Mouse (Mus musculus) hindbrain, embryonic 11.5 days (tissue): Measurements from ENCODE around the gene Hap1. TPM values are rescaled to one million over a fixed set of nuclear protein-coding genes. Genes with fewer than 3 reads are reported as not detected.
A peak's percentile ranks its signal among the peaks of the same experiment; 100 is the strongest.
"Not testable (repeated sequence)": the region's sequence is repeated elsewhere in the genome, so short reads cannot be mapped to it uniquely, and the experiment has no call there.

Source experiments
- ATAC-seq: fragments of 200-750 bp; cut with Nextera tagmentation; 2 replicates; pipeline ENCODE4 v1.8.0; 2017; ENCODE audit warnings: mild to moderate bottlenecking, moderate TSS enrichment, moderate library complexity; ENCODE audit not compliant: low FRiP score
- DNase-seq: peaks from one replicate; pipeline ENCODE4 v3.0.0-alpha.2; 2015; ENCODE audit warnings: low spot score
- H3K27ac ChIP-seq: fragments of 300-500 bp; sonication (generic); 2 replicates; pipeline ENCODE4 v1.5.1; 2014; ENCODE audit warnings: mild to moderate bottlenecking, low read depth, low read length
- H3K27me3 ChIP-seq: fragments of 300-500 bp; sonication (generic); 2 replicates; pipeline ENCODE4 v1.6.1; 2014; ENCODE audit warnings: mild to moderate bottlenecking, low read length, moderate library complexity, mixed read lengths; ENCODE audit not compliant: control insufficient read depth, insufficient read depth
- H3K36me3 ChIP-seq: fragments of 300-500 bp; sonication (generic); 2 replicates; pipeline ENCODE4 v1.6.1; 2014; ENCODE audit warnings: mild to moderate bottlenecking, low read length, moderate library complexity, mixed read lengths; ENCODE audit not compliant: control insufficient read depth, insufficient read depth
- H3K4me1 ChIP-seq: fragments of 300-500 bp; sonication (generic); replicated peaks from 2 replicates; pipeline ENCODE4 v1.6.1; 2014; ENCODE audit warnings: low read length, mixed read lengths; ENCODE audit not compliant: control insufficient read depth, insufficient read depth
- H3K4me2 ChIP-seq: fragments of 300-500 bp; sonication (generic); replicated peaks from 2 replicates; pipeline ENCODE4 v1.6.1; 2014; ENCODE audit warnings: mild to moderate bottlenecking, low read depth, low read length
- H3K4me3 ChIP-seq: fragments of 300-500 bp; sonication (generic); 2 replicates; pipeline ENCODE4 v1.5.1; 2014; ENCODE audit warnings: low read depth, low read length
- H3K9ac ChIP-seq: fragments of 300-500 bp; sonication (generic); 2 replicates; pipeline ENCODE4 v1.6.1; 2014; ENCODE audit warnings: low read depth, low read length
- H3K9me3 ChIP-seq: fragments of 300-500 bp; sonication (generic); 2 replicates; pipeline ENCODE4 v1.6.1; 2016; ENCODE audit warnings: low read length; ENCODE audit not compliant: control insufficient read depth
- WGBS: fragments of 180-500 bp; shearing (Covaris S2); extraction: QIAGEN DNeasy Blood & Tissue Kit; methylation state at CpG from one replicate; pipeline ENCODE4 v1.1.7; 2014; 5-methylcytosine and 5-hydroxymethylcytosine counted together
- polyA plus RNA-seq: library from polyadenylated mRNA; unstranded; fragments of >200 nt; fragmentation: Nextera tagmentation; extraction: Ambion mirVana; gene quantifications from 2 replicates; pipeline ENCODE4 v1.2.1, GENCODE M21; 2014

The Hap1 gene
- polyA plus RNA-seq, 1 experiment from 2014 or later = 12.0 TPM

DNA sequence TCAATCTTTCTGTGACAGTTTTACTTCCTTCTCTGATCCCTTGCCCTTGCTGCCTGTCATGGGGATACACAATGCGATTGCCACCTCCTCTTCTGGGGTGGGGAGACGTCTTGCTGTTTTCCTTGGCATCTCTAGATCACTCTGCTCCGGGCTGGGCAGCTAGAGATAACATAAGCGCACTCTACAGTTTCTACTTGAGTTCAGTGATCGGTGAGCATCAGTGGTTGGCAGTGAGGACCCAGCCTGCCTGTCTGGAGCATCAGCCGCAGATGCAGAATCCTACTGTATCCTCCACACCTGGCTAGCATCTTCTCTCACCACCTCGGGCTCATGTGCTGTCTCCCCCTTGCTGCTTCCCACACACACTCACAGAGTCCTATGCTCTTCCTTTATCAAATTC, 13.2 kb upstream of the Hap1 start:
- 82% methylated on average over 7 of the region's 7 CpGs for WGBS
- Histone ChIP-seq H3K4me1 (no peaks in the 10 kb centered on the region), H3K27me3 (no peaks in the 10 kb centered on the region), H3K36me3 (no peaks in the 10 kb centered on the region), H3K27ac (no peak overlapping the region), H3K4me3 (no peak overlapping the region), H3K4me2 (no peak overlapping the region), H3K9me3 (no peaks in the 10 kb centered on the region), H3K9ac (no peak overlapping the region)
- DNase-seq (no peak), ATAC-seq (no peak)

DNA sequence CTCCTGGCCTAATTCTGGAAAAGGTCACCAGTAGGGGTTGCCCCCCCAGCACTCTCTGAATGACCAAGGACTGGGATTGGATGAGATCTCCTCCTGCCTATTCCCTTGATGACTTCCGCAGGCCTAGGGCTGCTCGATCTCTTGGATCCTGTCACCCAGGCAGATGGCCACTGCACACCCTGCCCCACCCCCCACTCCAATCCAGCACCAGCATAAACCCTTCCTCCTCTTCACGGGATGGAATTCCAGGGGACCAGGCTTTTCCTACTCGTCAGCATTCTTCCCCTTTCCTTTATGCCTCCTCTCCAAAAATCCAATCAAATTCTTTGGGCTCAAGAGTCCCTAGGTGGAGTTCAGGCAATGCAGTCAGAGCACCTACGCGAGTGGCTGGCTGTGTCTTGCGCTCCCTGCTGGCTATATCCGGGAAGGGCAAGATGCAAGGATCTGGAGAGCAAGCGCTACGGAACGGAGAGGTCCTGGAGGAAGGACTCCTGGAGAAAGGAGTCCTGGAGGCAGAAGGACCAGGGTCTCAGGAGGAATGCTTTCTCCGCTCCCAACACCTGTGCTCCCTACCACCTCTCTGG, 7.1 kb upstream of the Hap1 start:
- peak; percentile 49 for ATAC-seq

DNA sequence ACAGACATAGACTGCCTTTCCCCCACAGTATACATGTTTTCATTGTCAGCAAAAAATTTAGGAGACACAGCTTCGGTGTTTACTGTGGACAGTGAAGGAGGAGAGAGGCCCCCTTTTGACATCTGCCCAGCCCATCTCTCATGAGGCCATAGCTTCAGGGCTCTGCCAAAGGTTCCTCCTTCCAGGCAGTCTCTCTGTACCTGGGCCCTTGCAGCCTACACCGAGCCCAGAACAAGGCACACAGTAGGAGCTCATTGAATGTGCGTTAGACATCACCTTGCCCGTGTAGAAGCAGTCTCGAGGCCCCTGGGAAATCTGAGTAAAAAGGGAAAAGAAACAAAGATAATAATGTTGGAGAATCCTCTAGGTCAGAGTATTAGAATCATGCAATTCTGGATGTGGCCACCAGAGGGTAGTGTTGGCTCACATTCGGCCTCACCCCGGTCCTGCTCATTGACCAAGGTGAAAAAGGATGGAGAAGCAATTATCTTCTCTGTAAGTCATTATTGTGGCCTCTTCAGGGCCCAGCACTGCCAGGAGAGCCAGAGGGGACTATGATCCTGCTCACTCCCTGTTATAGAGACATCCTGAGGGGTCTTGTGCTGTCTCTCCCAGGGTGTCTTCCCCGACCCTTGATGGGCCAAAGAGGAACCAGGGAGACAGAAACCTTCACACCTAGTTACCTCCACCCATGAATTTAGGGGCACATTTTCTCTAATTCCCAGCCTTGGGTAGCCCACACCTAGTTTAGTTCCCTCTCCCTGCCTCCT, 6.5 kb upstream of the Hap1 start:
- ATAC-seq (peak; percentile 56), DNase-seq (peak; percentile 89)
- no peaks in the 10 kb centered on the region for H3K9me3 ChIP-seq
- 0 out of 2 replicates have a peak, but pooled peaks cover 5% of the 10 kb centered on the region for H3K27me3 ChIP-seq
- no peaks in the 10 kb centered on the region for H3K36me3 ChIP-seq
- no peak overlapping the region for H3K9ac ChIP-seq
- H3K4me2 ChIP-seq = no peak overlapping the region
- WGBS = 13% methylated on average over 8 of the region's 8 CpGs
- H3K4me3 ChIP-seq = no peak overlapping the region
- no peaks in the 10 kb centered on the region for H3K4me1 ChIP-seq
- H3K27ac ChIP-seq = no peak overlapping the region

More for the DNA sequence above, 7.1 kb upstream of the Hap1 start:
- Histone ChIP-seq H3K27ac (no peak overlapping the region), H3K4me1 (no peaks in the 10 kb centered on the region), H3K36me3 (no peaks in the 10 kb centered on the region), H3K4me3 (no peak overlapping the region), H3K9ac (no peak overlapping the region), H3K27me3 (0 out of 2 replicates have a peak, but pooled peaks cover 2% of the 10 kb centered on the region), H3K9me3 (no peaks in the 10 kb centered on the region), H3K4me2 (no peak overlapping the region)
- peak; percentile 78 for DNase-seq
- WGBS = 22% methylated on average over 12 of the region's 12 CpGs

DNA sequence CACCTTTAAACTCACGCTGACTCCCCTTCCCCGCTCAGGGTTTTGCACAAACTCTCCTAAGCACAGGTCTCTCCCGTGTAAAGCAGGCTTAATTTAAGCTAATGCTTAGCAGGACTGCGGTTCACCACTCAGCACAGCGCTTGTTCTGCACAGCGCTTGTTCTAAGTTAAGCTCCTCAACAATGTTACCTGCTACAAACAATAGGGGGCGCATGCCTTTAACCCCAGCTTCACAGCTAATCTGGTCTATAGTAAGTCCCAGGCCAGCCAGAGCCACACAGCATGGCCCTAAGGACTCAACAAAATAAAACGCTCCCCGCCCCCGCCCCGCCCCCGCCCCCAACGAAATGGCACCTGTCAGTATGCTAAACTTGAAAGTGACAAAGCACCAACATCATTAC, 5.1 kb upstream of the Hap1 start:
- H3K9ac ChIP-seq, H3K9me3 ChIP-seq, H3K4me2 ChIP-seq, ATAC-seq, H3K27ac ChIP-seq, H3K4me3 ChIP-seq, H3K36me3 ChIP-seq, DNase-seq, H3K4me1 ChIP-seq: not testable (repeated sequence)
- peaks cover 11% of the 10 kb centered on the region; the same call in 1 of the 2 replicates for H3K27me3 ChIP-seq
- WGBS = no CpG with 5 or more reads among the region's 13 CpGs

DNA sequence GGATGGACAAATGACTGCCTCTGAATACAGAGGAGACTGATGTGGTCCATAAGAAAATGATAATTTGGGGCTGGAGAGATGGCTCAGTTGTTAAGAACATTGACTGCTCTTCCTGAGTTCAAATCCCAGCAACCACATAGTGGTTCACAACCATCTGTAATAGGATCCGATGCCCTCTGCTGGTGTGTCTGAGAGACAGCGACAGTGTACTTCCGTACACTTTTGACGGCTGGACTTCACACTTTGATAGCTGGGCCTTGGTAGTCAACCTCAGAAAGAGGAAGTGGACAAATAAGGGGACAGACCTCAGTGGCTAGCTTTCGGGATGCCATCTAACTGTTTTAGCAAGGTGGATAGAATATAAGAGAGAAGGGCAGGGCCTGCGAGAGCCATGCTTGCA, 4.2 kb upstream of the Hap1 start:
- H3K4me2 ChIP-seq = no peak overlapping the region
- no peak for ATAC-seq
- no peaks in the 10 kb centered on the region; the same call in 1 of the 2 replicates for H3K4me1 ChIP-seq
- no peak overlapping the region for H3K4me3 ChIP-seq
- H3K27ac ChIP-seq = no peak overlapping the region
- H3K27me3 ChIP-seq = peaks cover 13% of the 10 kb centered on the region; the same call in 1 of the 2 replicates
- H3K36me3 ChIP-seq = no peaks in the 10 kb centered on the region
- no peak overlapping the region for H3K9ac ChIP-seq
- 86% methylated on average over 6 of the region's 6 CpGs for WGBS
- no peak for DNase-seq
- no peaks in the 10 kb centered on the region for H3K9me3 ChIP-seq

DNA sequence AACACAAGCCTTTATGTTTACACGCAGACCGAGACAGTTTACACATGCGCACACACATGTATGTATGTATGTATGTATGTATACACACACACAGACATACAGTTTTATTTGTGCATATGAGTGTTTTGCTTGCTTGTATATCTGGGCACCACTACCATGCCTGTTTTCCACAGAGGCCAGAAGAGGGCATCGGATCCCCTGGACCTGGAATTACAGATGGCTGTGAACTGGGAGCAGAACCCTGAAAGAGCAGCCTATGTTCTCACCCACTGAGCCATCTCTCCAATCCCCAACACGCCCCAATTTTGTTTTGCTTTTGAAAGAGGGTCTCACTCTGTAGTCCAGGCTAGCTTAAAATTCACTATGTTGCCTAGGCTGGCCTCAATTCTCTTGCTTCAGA, 1.5 kb upstream of the Hap1 start:
- Histone ChIP-seq H3K4me2 (no peak overlapping the region), H3K9me3 (no peaks in the 10 kb centered on the region), H3K9ac (no peak overlapping the region), H3K36me3 (no peaks in the 10 kb centered on the region), H3K27ac (no peak overlapping the region), H3K4me1 (no peaks in the 10 kb centered on the region; the same call in 1 of the 2 replicates), H3K27me3 (peaks cover 18% of the 10 kb centered on the region; the same call in 1 of the 2 replicates), H3K4me3 (no peak overlapping the region)
- ATAC-seq (no peak), DNase-seq (no peak)
- WGBS = 61% methylated on average over 5 of the region's 5 CpGs

DNA sequence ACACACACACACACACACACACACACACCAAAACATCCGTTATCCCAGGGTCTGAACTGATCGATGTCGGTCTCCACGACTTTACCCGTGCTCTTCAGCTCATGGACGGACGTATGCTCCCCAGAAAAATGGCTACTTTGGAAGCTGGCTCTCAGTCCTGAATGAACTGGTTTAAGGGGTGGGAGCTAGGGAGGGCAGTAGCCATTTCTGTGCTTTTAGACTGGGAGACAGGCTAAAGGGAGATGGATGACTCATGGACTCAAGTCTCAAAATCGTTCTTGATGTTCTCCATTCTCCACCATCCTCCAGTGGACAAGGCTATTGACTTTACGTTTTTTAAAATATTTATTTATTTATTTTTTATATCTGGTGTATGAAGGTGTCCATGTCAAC, 887 bp upstream of the Hap1 start:
- no peaks in the 10 kb centered on the region; the same call in 1 of the 2 replicates for H3K4me1 ChIP-seq
- no peak for ATAC-seq
- DNase-seq = peak; percentile 35
- peak overlapping the region; percentile 98 for H3K4me2 ChIP-seq
- peaks cover 18% of the 10 kb centered on the region; the same call in 1 of the 2 replicates for H3K27me3 ChIP-seq
- 17% methylated on average over 9 of the region's 9 CpGs for WGBS
- peak overlapping the region; percentile 11; the same call in 1 of the 2 replicates for H3K9ac ChIP-seq
- no peaks in the 10 kb centered on the region for H3K9me3 ChIP-seq
- H3K27ac ChIP-seq = no peak overlapping the region
- H3K4me3 ChIP-seq = peak overlapping the region; percentile 79
- H3K36me3 ChIP-seq = no peaks in the 10 kb centered on the region

DNA sequence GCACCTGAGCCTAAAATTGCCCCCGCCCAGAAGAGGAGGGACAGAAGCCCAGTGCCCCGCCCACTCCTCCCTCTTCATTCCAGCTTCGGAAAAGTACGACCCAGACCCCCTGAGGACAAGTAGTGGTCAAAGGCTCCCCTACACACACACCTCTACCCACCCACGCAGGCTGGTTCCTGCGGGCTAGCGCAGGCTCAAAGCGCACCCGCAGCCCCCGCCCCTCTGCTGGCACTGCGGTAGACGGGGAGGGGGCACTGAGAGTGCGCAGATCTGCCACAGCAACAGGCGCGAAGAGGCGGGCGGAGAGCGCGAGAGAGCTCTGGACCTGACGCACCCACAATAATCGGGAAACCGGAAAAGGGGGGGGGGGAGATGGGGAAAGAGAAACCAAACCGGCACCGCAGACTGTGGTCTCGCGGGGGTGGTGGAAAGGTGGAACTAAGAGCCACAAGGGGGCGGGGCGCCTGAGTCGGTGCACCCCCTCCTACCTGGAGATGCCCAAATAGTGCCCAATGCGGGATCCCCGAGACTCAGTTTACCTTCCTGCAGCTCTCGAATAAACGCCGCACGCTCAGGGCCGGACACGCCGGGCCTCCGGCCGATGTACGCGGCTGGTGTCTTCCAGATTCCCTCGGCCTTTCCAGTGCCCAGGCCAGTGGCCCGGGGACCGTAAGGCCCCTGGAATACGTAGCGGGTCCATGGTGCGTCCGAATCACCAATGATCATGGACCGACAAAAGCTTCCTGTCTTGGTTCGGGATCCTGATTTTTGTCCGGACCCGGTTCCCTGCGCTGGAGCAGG, 577 bp downstream of the Hap1 start:
- Histone ChIP-seq H3K9ac (peak overlapping the region; percentile 71), H3K27ac (no peak overlapping the region), H3K4me2 (peak overlapping the region; percentile 98), H3K27me3 (peaks cover 16% of the 10 kb centered on the region; the same call in 1 of the 2 replicates), H3K4me3 (peak overlapping the region; percentile 79), H3K9me3 (no peaks in the 10 kb centered on the region), H3K4me1 (no peaks in the 10 kb centered on the region; the same call in 1 of the 2 replicates), H3K36me3 (no peaks in the 10 kb centered on the region)
- DNase-seq (peak; percentile 51), ATAC-seq (peak; percentile 38)
- WGBS = under 1% methylated on average over 53 of the region's 54 CpGs
